Mouse (Mus musculus) testis, adult 2 months (tissue): ENCODE measurements around the gene Abcb7.

Experiments used
- CTCF ChIP-seq: fragments of 200-500 bp; IDR thresholded peaks from 2 replicates; pipeline ENCODE4 v1.5.1; 2012; ENCODE audit warnings: low read depth, mild to moderate bottlenecking, inconsistent platforms, low read length, moderate library complexity; ENCODE audit not compliant: control insufficient read depth, insufficient read depth, insufficient replicate concordance
- POLR2A ChIP-seq: fragments of 200-500 bp; IDR thresholded peaks from 2 replicates; pipeline ENCODE4 v1.6.1; 2012; ENCODE audit warnings: low read depth, mild to moderate bottlenecking, inconsistent platforms, low read length, moderate library complexity; ENCODE audit not compliant: control insufficient read depth

DNA sequence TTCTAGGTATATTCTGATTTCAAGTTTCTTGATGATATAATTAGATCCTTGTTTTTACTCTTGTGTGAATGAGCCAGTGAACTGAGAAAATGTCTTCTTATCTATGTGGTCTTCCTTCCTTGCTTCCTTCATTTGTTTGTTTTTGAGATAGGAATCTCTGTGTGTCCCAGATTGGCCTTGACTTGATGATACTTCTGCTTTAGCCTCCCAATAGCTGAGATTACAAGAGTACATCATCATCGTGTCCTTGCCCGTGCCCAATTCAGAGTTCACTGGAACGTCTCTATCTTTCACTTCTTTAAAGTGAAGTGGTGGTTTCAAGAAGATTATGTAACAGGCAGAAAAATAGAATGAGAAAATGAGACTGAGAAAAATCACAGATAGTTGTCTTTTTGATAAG is 14.5 kb upstream of the Abcb7 start:
- TF ChIP-seq POLR2A (no peak), CTCF (no peak)
